Mouse (Mus musculus) layer of hippocampus, adult 8-10 months (tissue): ENCODE measurements around the gene Zmynd15. TPM values are rescaled to one million over a fixed set of nuclear protein-coding genes. Genes with fewer than 3 reads are reported as not detected.

Experiments used
- DNase-seq, 2 experiments: peaks; one replicate each; pipeline ENCODE4 v3.0.0; 2022; ENCODE audit warnings: low spot score in 2 of 2
- microRNA-seq, 2 experiments: library from miRNA; unstranded; fragments of <30 nt; microRNA quantifications; one replicate each; pipeline ENCODE4 v1.2.0; 2022
- total RNA-seq, 4 experiments: library from RNA; stranded (reverse); gene quantifications; 2 replicates each; pipeline ENCODE4 v1.2.4; 2022

Gene Zmynd15
- total RNA-seq, 4 experiments from 2014 or later = 0.45 to 2.0 (median 1.1) TPM

GRCm38 (mm10) chr11:70502018-70502417 lies 42.8 kb downstream of the Zmynd15 start:
- DNase-seq = no peak

GRCm38 (mm10) chr11:70504970-70505369 lies 45.7 kb downstream of the Zmynd15 start, which contains the start of gene Tm4sf5:
Gene Tm4sf5 (plus strand): TSS chr11:70505244.
- no peak for DNase-seq

- peak in 1 of 2 experiments; percentile 32 for DNase-seq
These were observed 47.2 kb downstream of the Zmynd15 start for GRCm38 (mm10) chr11:70506385-70506784.

- no peak for DNase-seq
These were observed 47.8 kb downstream of the Zmynd15 start for GRCm38 (mm10) chr11:70506962-70507515.

GRCm38 (mm10) chr11:70509753-70510564 lies 50.7 kb downstream of the Zmynd15 start:
- DNase-seq = peak in 1 of 2 experiments; percentile 41

- no peak for DNase-seq
These were observed 52.0 kb downstream of the Zmynd15 start for GRCm38 (mm10) chr11:70511242-70511641.

GRCm38 (mm10) chr11:70511825-70512224 lies 52.6 kb downstream of the Zmynd15 start:
- DNase-seq = no peak

- no peak for DNase-seq
These were observed 53.6 kb downstream of the Zmynd15 start for GRCm38 (mm10) chr11:70512709-70513342.

GRCm38 (mm10) chr11:70513520-70513919 lies 54.3 kb downstream of the Zmynd15 start:
- DNase-seq = no peak

GRCm38 (mm10) chr11:70514288-70514687 lies 55.1 kb downstream of the Zmynd15 start, which contains the start of gene Vmo1:
Gene Vmo1 (minus strand): TSS chr11:70514616.
- DNase-seq = no peak

Small RNA genes within 50 kb of the gene (microRNA-seq; reads per million reads assigned to microRNA genes)
- gene Mir7115 = 3.8 to 6.4 reads per million in 2 experiments

Other genes starting within 250 kb of the Zmynd15 start
- gene Slc16a11, start 246.7 kb upstream of the Zmynd15 start, total RNA-seq = 10 to 100 TPM; 35.6 to 44.8 (median 42.1) TPM
- 1 to 10 TPM; 6.5 to 9.5 (median 7.4) TPM for gene Slc16a13, start 238.4 kb upstream of the Zmynd15 start, total RNA-seq
- 1 to 10 TPM in 1 of 4 experiments, under 1 TPM in 3; 0.91 to 1.9 (median 0.95) TPM for gene Bcl6b, start 229.6 kb upstream of the Zmynd15 start, total RNA-seq
- gene 0610010K14Rik, start 221.5 kb upstream of the Zmynd15 start, total RNA-seq = 10 to 100 TPM; 39.3 to 45.7 (median 42.6) TPM
- 1 to 10 TPM; 2.5 to 8.6 (median 3.5) TPM for gene Gm21988, start 219.6 kb upstream of the Zmynd15 start, total RNA-seq
- 100 to 1,000 TPM; 203 to 263 (median 244) TPM for gene Rnasek, start 219.6 kb upstream of the Zmynd15 start, total RNA-seq
- under 1 TPM; 0.17 to 0.41 (median 0.37) TPM for gene Alox12, start 204.1 kb upstream of the Zmynd15 start, total RNA-seq
- gene Alox12e, start 136.8 kb upstream of the Zmynd15 start, total RNA-seq = under 1 TPM in 3 of 4 experiments, not detected in 1; 0.18 to 0.38 (median 0.18) TPM
- gene Alox15, start 107.4 kb upstream of the Zmynd15 start, total RNA-seq = under 1 TPM in 2 of 4 experiments, not detected in 2; 0.45 to 0.61 TPM
- gene Pelp1, start 49.4 kb upstream of the Zmynd15 start, total RNA-seq = 10 to 100 TPM; 32.8 to 35.6 (median 33.8) TPM
- gene Arrb2, start 26.8 kb upstream of the Zmynd15 start, total RNA-seq = 100 to 1,000 TPM in 2 of 4 experiments, 10 to 100 TPM in 2; 97.4 to 116 (median 101) TPM
- gene Med11, start 7.5 kb upstream of the Zmynd15 start, total RNA-seq = 10 to 100 TPM; 10.6 to 16.9 (median 15.2) TPM
- 1 to 10 TPM; 1.4 to 6.7 (median 3.5) TPM for gene Cxcl16, start 551 bp downstream of the Zmynd15 start, total RNA-seq
- gene Tm4sf5, start 45.8 kb downstream of the Zmynd15 start, total RNA-seq = not detected
- gene Vmo1, start 55.2 kb downstream of the Zmynd15 start, total RNA-seq = not detected
- not detected for gene Gltpd2, start 59.8 kb downstream of the Zmynd15 start, total RNA-seq
- 100 to 1,000 TPM; 176 to 204 (median 189) TPM for gene Psmb6, start 65.9 kb downstream of the Zmynd15 start, total RNA-seq
- not detected for gene Gm40193, start 73.5 kb downstream of the Zmynd15 start, total RNA-seq
- gene Pld2, start 80.6 kb downstream of the Zmynd15 start, total RNA-seq = 10 to 100 TPM; 18.2 to 23.4 (median 20.2) TPM
- gene Mink1, start 103.4 kb downstream of the Zmynd15 start, total RNA-seq = 100 to 1,000 TPM; 419 to 496 (median 460) TPM
- gene 4930544D05Rik, start 156.4 kb downstream of the Zmynd15 start, total RNA-seq = 1 to 10 TPM in 1 of 4 experiments, under 1 TPM in 2, not detected in 1; 0.54 to 1.1 (median 0.87) TPM
- gene Chrne, start 159.8 kb downstream of the Zmynd15 start, total RNA-seq = 1 to 10 TPM in 1 of 4 experiments, not detected in 3; 1.0 TPM
- gene Gp1ba, start 179.7 kb downstream of the Zmynd15 start, total RNA-seq = under 1 TPM in 1 of 4 experiments, not detected in 3; 0.21 TPM
- gene Rnf167, start 187.8 kb downstream of the Zmynd15 start, total RNA-seq = 100 to 1,000 TPM in 1 of 4 experiments, 10 to 100 TPM in 3; 84.8 to 102 (median 92.8) TPM
- gene Slc25a11, start 188.0 kb downstream of the Zmynd15 start, total RNA-seq = 100 to 1,000 TPM; 118 to 129 (median 122) TPM
- 100 to 1,000 TPM; 268 to 335 (median 298) TPM for gene Pfn1, start 195.2 kb downstream of the Zmynd15 start, total RNA-seq
- gene Eno3, start 197.8 kb downstream of the Zmynd15 start, total RNA-seq = 10 to 100 TPM in 3 of 4 experiments, 1 to 10 TPM in 1; 10.0 to 14.5 (median 11.2) TPM
- 10 to 100 TPM; 47.4 to 54.8 (median 51.8) TPM for gene Spag7, start 210.0 kb downstream of the Zmynd15 start, total RNA-seq
- gene Camta2, start 228.7 kb downstream of the Zmynd15 start, total RNA-seq = 100 to 1,000 TPM; 291 to 332 (median 307) TPM
- 1 to 10 TPM; 3.8 to 6.5 (median 4.7) TPM for gene Inca1, start 240.7 kb downstream of the Zmynd15 start, total RNA-seq
- gene Kif1c, start 241.1 kb downstream of the Zmynd15 start, total RNA-seq = 10 to 100 TPM; 71.2 to 92.9 (median 83.9) TPM